Mouse (Mus musculus) heart, postnatal 4 days (tissue): ENCODE results near the gene Arsj. TPM values are rescaled to one million over a fixed set of nuclear protein-coding genes. Genes with fewer than 3 reads are reported as not detected.

Source experiments
- DNase-seq: peaks from one replicate; pipeline ENCODE4 v3.0.0; 2021
- total RNA-seq, 2 experiments: library from RNA; stranded (reverse); gene quantifications; 2 replicates each; pipeline ENCODE4 v1.2.3; 2021

The Arsj gene
- total RNA-seq, 2 experiments from 2014 or later = 1.8 to 2.2 TPM

- DNase-seq = peak; percentile 86
Measured at GRCm38 (mm10) chr3:126402836-126403235, 39.4 kb downstream of the Arsj start.

- no peak for DNase-seq
Measured at GRCm38 (mm10) chr3:126404199-126404598, 40.7 kb downstream of the Arsj start.

- DNase-seq = no peak
Measured at GRCm38 (mm10) chr3:126430524-126431064, 67.1 kb downstream of the Arsj start.

- no peak for DNase-seq
Measured at GRCm38 (mm10) chr3:126439331-126439730, 75.8 kb downstream of the Arsj start.

GRCm38 (mm10) chr3:126449058-126449457 lies 85.6 kb downstream of the Arsj start:
- DNase-seq = no peak

GRCm38 (mm10) chr3:126449515-126449914 lies 86.0 kb downstream of the Arsj start:
- DNase-seq = no peak

GRCm38 (mm10) chr3:126455787-126456482 lies 92.5 kb downstream of the Arsj start:
- no peak for DNase-seq

- no peak for DNase-seq
Measured at GRCm38 (mm10) chr3:126463119-126463815, 99.8 kb downstream of the Arsj start.

- no peak for DNase-seq
Measured at GRCm38 (mm10) chr3:126464262-126464661, 100.8 kb downstream of the Arsj start.

Other genes with a start within 250 kb of the Arsj start
- gene Camk2d, start 232.6 kb downstream of the Arsj start, total RNA-seq = 100 to 1,000 TPM; 208 to 210 TPM